Mouse (Mus musculus): ENCODE results near the gene Dydc2. TPM values are rescaled to one million over a fixed set of nuclear protein-coding genes. Genes with fewer than 3 reads are reported as not detected.

The Dydc2 gene
- total RNA-seq (2023) = not detected

GRCm38 (mm10) chr14:41069108-41069507, at the start of gene Dydc2:
Gene Dydc2, minus strand, starts transcription at chr14:41069208.

GRCm38 (mm10) chr14:41104853-41105444, 35.9 kb upstream of the Dydc2 start, which contains the start of gene Mat1a:
Gene Mat1a, plus strand, starts transcription at chr14:41105035.

GRCm38 (mm10) chr14:41072229-41072943, 3.4 kb upstream of the Dydc2 start, which contains the start of gene Dydc1:
Gene Dydc1, plus strand, starts transcription at chr14:41072911.

GRCm38 (mm10) chr14:41013630-41014613, 55.1 kb downstream of the Dydc2 start, which contains the start of gene Fam213a:
Gene Fam213a, minus strand, starts transcription at chr14:41013788.

Other genes starting within 250 kb of the Dydc2 start
- 1 to 10 TPM; 3.7 to 5.1 TPM for gene Sh2d4b, start 175.9 kb downstream of the Dydc2 start, total RNA-seq (2023)
- gene Tspan14, start 102.4 kb downstream of the Dydc2 start, total RNA-seq (2023) = 100 to 1,000 TPM; 174 to 183 TPM
- 1 to 10 TPM; 4.4 to 6.3 TPM for gene Fam213a, start 55.4 kb downstream of the Dydc2 start, total RNA-seq (2023)
- gene Dydc1, start 3.7 kb upstream of the Dydc2 start, total RNA-seq (2023) = not detected
- gene Mat1a, start 35.8 kb upstream of the Dydc2 start, total RNA-seq (2023) = not detected
- not detected for gene Sftpa1, start 62.6 kb upstream of the Dydc2 start, total RNA-seq (2023)
- gene Mbl1, start 82.2 kb upstream of the Dydc2 start, total RNA-seq (2023) = not detected
- not detected for gene Sftpd, start 115.9 kb upstream of the Dydc2 start, total RNA-seq (2023)
- gene Gm2832, start 209.6 kb upstream of the Dydc2 start, total RNA-seq (2023) = not detected

Measured in monocyte, adult 59 days (primary cell).